Mouse (Mus musculus): ENCODE measurements around the gene Hid1.

DNA sequence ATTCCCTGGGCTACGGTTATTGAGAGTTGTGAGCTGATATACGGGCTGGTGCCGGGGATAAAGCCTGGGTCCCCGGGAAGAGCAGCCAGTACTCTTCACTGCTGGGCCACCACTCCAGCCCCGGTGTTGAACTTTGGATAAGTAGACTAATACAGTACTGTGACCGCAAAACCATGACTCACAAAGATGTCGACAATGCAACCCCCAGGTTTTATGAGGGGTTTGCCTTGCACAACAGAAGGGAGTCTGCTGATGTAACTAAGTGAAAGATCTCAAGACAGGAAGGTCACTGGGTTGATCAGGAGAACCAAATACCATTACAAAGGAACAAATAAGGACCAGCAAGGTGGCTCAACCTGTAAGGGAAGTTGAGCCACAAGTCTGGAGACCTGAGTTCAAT is 9.2 kb upstream of the Hid1 start:
- TF ChIP-seq CTCF (IDR thresholded peaks at IDR 0.05; ENCODE audit: borderline replicate concordance, insufficient read depth, low read depth, low read length): no peak
- TF ChIP-seq POLR2A (IDR thresholded peaks at IDR 0.05; ENCODE audit: borderline replicate concordance, insufficient read depth, low read length): no peak
